Mouse (Mus musculus) stomach, embryonic 14.5 days (tissue): Measurements from ENCODE around the gene Rab42. TPM values are rescaled to one million over a fixed set of nuclear protein-coding genes. Genes with fewer than 3 reads are reported as not detected.

Source experiments
- ATAC-seq: fragments of 200-750 bp; cut with Nextera tagmentation; 2 replicates; pipeline ENCODE4 v1.8.0; 2017; ENCODE audit warnings: low read depth, moderate TSS enrichment; ENCODE audit not compliant: insufficient number of reproducible peaks, insufficient read depth, low FRiP score
- H3K27ac ChIP-seq: fragments of 300-500 bp; sonication (generic); 2 replicates; pipeline ENCODE4 v1.5.1; 2014; ENCODE audit warnings: mild to moderate bottlenecking, low read length, moderate library complexity, mixed read lengths
- H3K27me3 ChIP-seq: fragments of 300-500 bp; sonication (generic); 2 replicates; pipeline ENCODE4 v1.6.1; 2014; ENCODE audit warnings: low read length, control low read depth, mixed read lengths; ENCODE audit not compliant: control insufficient read depth, insufficient read depth
- H3K36me3 ChIP-seq: fragments of 300-500 bp; sonication (generic); 2 replicates; pipeline ENCODE4 v1.6.1; 2014; ENCODE audit warnings: mild to moderate bottlenecking, control low read depth, low read length, moderate library complexity, mixed read lengths; ENCODE audit not compliant: control insufficient read depth, insufficient read depth
- H3K4me1 ChIP-seq: fragments of 300-500 bp; sonication (generic); 2 replicates; pipeline ENCODE4 v1.6.1; 2014; ENCODE audit warnings: low read length, control low read depth, mixed read lengths; ENCODE audit not compliant: control insufficient read depth, insufficient read depth
- H3K4me2 ChIP-seq: fragments of 300-500 bp; sonication (generic); replicated peaks from 2 replicates; pipeline ENCODE4 v1.6.1; 2014; ENCODE audit warnings: low read depth, low read length, control low read depth
- H3K4me3 ChIP-seq: fragments of 300-500 bp; sonication (generic); 2 replicates; pipeline ENCODE4 v1.5.1; 2014; ENCODE audit warnings: low read depth, low read length, control low read depth
- H3K9ac ChIP-seq: fragments of 300-500 bp; sonication (generic); replicated peaks from 2 replicates; pipeline ENCODE4 v1.6.1; 2014; ENCODE audit warnings: low read depth, mild to moderate bottlenecking, control low read depth, low read length, moderate library complexity, mixed read lengths
- H3K9me3 ChIP-seq: fragments of 300-500 bp; sonication (generic); 2 replicates; pipeline ENCODE4 v1.6.1; 2016; ENCODE audit warnings: low read depth, low read length, control low read depth; ENCODE audit not compliant: control insufficient read depth
- WGBS: fragments of 180-500 bp; shearing (Covaris S2); extraction: QIAGEN DNeasy Blood & Tissue Kit; methylation state at CpG from one replicate; pipeline ENCODE4 v1.1.7; 2014; 5-methylcytosine and 5-hydroxymethylcytosine counted together
- polyA plus RNA-seq: library from polyadenylated mRNA; unstranded; fragments of >200 nt; fragmentation: Nextera tagmentation; extraction: Ambion mirVana; gene quantifications from 2 replicates; pipeline ENCODE4 v1.2.1, GENCODE M21; 2014

Gene Rab42
- polyA plus RNA-seq, 1 experiment from 2014 or later: 2.6 TPM

- no peaks in the 10 kb centered on the region for H3K27me3 ChIP-seq
- H3K9ac ChIP-seq: peak overlapping the region; percentile 87; the same call in 1 of the 2 replicates
- peaks cover 5% of the 10 kb centered on the region; the same call in 1 of the 2 replicates for H3K4me1 ChIP-seq
- H3K27ac ChIP-seq: no peak overlapping the region
- no peaks in the 10 kb centered on the region for H3K9me3 ChIP-seq
- H3K4me2 ChIP-seq: peak overlapping the region; percentile 95
- H3K36me3 ChIP-seq: no peaks in the 10 kb centered on the region
- peak overlapping the region; percentile 88 for H3K4me3 ChIP-seq
- 60% methylated on average over 2 of the region's 2 CpGs for WGBS
- no peak for ATAC-seq
These were observed 30.0 kb downstream of the Rab42 start for GRCm38 (mm10) chr4:132273166-132273565.

GRCm38 (mm10) chr4:132269740-132270560 lies 33.2 kb downstream of the Rab42 start:
- ATAC-seq: peak; percentile 70

GRCm38 (mm10) chr4:132268871-132269739 lies 34.1 kb downstream of the Rab42 start:
- Histone ChIP-seq H3K27me3 (no peaks in the 10 kb centered on the region), H3K9me3 (no peaks in the 10 kb centered on the region), H3K36me3 (no peaks in the 10 kb centered on the region), H3K4me2 (no peak overlapping the region), H3K4me1 (peaks cover 5% of the 10 kb centered on the region; the same call in 1 of the 2 replicates), H3K27ac (peak overlapping the region; percentile 59; the same call in 1 of the 2 replicates), H3K9ac (no peak overlapping the region), H3K4me3 (no peak overlapping the region)
- 12% methylated on average over 6 of the region's 6 CpGs for WGBS
- no peak for ATAC-seq

More at GRCm38 (mm10) chr4:132269740-132270560, 33.2 kb downstream of the Rab42 start:
- Histone ChIP-seq H3K9ac (peak overlapping the region; percentile 4), H3K27ac (peak overlapping the region; percentile 84), H3K36me3 (no peaks in the 10 kb centered on the region), H3K4me1 (peaks cover 5% of the 10 kb centered on the region; the same call in 1 of the 2 replicates), H3K27me3 (no peaks in the 10 kb centered on the region), H3K9me3 (no peaks in the 10 kb centered on the region), H3K4me2 (peak overlapping the region; percentile 57), H3K4me3 (peak overlapping the region; percentile 2)
- under 1% methylated on average over 35 of the region's 35 CpGs for WGBS

GRCm38 (mm10) chr4:132266835-132267349 lies 36.3 kb downstream of the Rab42 start:
- Histone ChIP-seq H3K9ac (no peak overlapping the region), H3K4me3 (no peak overlapping the region), H3K36me3 (no peaks in the 10 kb centered on the region), H3K27ac (no peak overlapping the region), H3K9me3 (no peaks in the 10 kb centered on the region), H3K4me1 (no peaks in the 10 kb centered on the region; the same call in 1 of the 2 replicates), H3K27me3 (no peaks in the 10 kb centered on the region), H3K4me2 (no peak overlapping the region)
- ATAC-seq: no peak
- WGBS: 79% methylated on average over 3 of the region's 3 CpGs

DNA sequence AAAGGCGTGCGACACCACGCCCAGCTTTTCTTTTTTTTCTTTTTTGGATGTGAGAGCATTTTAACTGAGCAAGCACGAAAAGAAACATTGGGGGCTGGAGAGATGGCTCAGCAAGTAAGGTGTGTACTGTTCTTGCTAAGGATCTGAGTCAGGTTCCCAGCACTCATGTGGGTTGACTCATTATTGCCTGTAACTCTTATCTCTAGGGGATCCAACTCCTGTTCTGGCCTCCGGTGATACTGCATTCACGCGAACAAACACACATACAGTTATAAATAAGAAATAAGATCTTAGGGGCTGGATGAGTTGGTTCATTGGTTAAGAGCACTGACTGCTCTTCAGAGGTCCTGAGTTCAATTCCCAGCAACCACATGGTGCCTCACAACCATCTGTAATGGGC lies 39.9 kb downstream of the Rab42 start:
- no peak for ATAC-seq
- Histone ChIP-seq H3K4me3 (no peak overlapping the region), H3K9ac (no peak overlapping the region), H3K27ac (no peak overlapping the region), H3K36me3 (no peaks in the 10 kb centered on the region), H3K9me3 (no peaks in the 10 kb centered on the region), H3K4me2 (no peak overlapping the region), H3K27me3 (no peaks in the 10 kb centered on the region), H3K4me1 (peaks cover 8% of the 10 kb centered on the region; the same call in 1 of the 2 replicates)
- 95% methylated on average over 7 of the region's 7 CpGs for WGBS

GRCm38 (mm10) chr4:132262358-132262616 lies 40.9 kb downstream of the Rab42 start:
- no peak for ATAC-seq
- Histone ChIP-seq H3K4me3 (0 out of 2 replicates have a peak overlapping the region, but pooled peaks have one; percentile 60), H3K9me3 (no peaks in the 10 kb centered on the region), H3K27ac (no peak overlapping the region), H3K4me1 (peaks cover 8% of the 10 kb centered on the region; the same call in 1 of the 2 replicates), H3K36me3 (no peaks in the 10 kb centered on the region), H3K4me2 (peak overlapping the region; percentile 40; the same call in 1 of the 2 replicates), H3K9ac (no peak overlapping the region), H3K27me3 (no peaks in the 10 kb centered on the region)
- WGBS: 73% methylated on average over 5 of the region's 5 CpGs

GRCm38 (mm10) chr4:132261514-132262357 lies 41.4 kb downstream of the Rab42 start, which contains the start of gene Gmeb1:
Gmeb1 (minus strand) TSS chr4:132261602.
- peak; percentile 92 for ATAC-seq
- H3K27ac ChIP-seq: peak within 1 kb of the TSS; percentile 94
- H3K4me3 ChIP-seq: peak within 1 kb of the TSS; percentile 60
- no peaks in the 10 kb centered on the region for H3K9me3 ChIP-seq
- 12% methylated on average over 44 of the region's 49 CpGs for WGBS
- peak within 1 kb of the TSS; percentile 91 for H3K9ac ChIP-seq
- no peaks in the 10 kb centered on the region for H3K36me3 ChIP-seq
- peaks cover 8% of the 10 kb centered on the region; the same call in 1 of the 2 replicates for H3K4me1 ChIP-seq
- peak within 1 kb of the TSS; percentile 90 for H3K4me2 ChIP-seq
- no peaks in the 10 kb centered on the region for H3K27me3 ChIP-seq
